Comparison of ENCODE assay signal across 8 mouse cellular contexts in the genomic region with DNA sequence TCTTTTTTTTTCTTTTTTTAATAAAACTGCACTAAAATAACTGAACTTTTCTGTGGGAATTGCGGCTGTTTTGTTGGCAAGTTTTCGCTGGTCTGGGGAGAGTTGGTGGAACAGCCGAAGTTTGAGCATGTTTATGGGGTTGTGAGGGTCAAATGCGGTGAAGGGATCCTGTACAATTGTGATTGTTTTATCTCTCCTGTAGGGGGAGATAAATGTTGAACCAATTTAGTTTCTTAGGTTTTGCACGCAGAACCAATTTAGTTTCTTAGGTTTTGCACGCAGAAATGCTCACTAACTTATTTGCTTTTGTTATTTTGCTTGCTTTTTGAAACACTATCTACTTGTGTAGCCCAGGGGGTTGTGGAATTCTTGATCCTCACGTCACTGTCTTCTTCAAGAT. TPM values are rescaled to one million over a fixed set of nuclear protein-coding genes. Genes with fewer than 3 reads are reported as not detected.
DNase-seq lines count a peak whose midpoint lies in the region; ATAC-seq and TF ChIP-seq lines count a peak whose summit lies in the region.

No protein-coding gene starts in this region.

- no peak overlapping the region for H3K27ac ChIP-seq in cortical plate, adult 2 months (ENCODE audit: insufficient read depth, low read length)
- H3K27ac ChIP-seq in hindbrain, embryonic 12.5 days = no peak overlapping the region
- H3K27ac ChIP-seq in lung, embryonic 15.5 days = no peak overlapping the region

- peak overlapping the region; percentile 98 for H3K4me2 ChIP-seq in hindbrain, embryonic 12.5 days (replicated peaks)
- peak overlapping the region; percentile 99 for H3K4me2 ChIP-seq in lung, embryonic 15.5 days

- no peaks in the 10 kb centered on the region for H3K9me3 ChIP-seq in hindbrain, embryonic 12.5 days (replicated peaks)
- H3K9me3 ChIP-seq in lung, embryonic 15.5 days = no peaks in the 10 kb centered on the region

- peaks cover 30% of the 10 kb centered on the region for H3K27me3 ChIP-seq in hindbrain, embryonic 12.5 days
- H3K27me3 ChIP-seq in lung, embryonic 15.5 days = peaks cover 3% of the 10 kb centered on the region; the same call in 1 of the 2 replicates
- H3K27me3 ChIP-seq in splenic B cell, adult 2 months (ENCODE audit: control insufficient read depth, insufficient read depth, low read length, poor library complexity, severe bottlenecking) = no peaks in the 10 kb centered on the region

- H3K4me1 ChIP-seq in cortical plate, adult 2 months (ENCODE audit: control insufficient read depth, insufficient read depth, low read length) = no peaks in the 10 kb centered on the region
- H3K4me1 ChIP-seq in hindbrain, embryonic 12.5 days = peaks cover 8% of the 10 kb centered on the region
- H3K4me1 ChIP-seq in lung, embryonic 15.5 days = 0 out of 2 replicates have a peak, but pooled peaks cover 7% of the 10 kb centered on the region

- no peaks in the 10 kb centered on the region for H3K36me3 ChIP-seq in hindbrain, embryonic 12.5 days
- H3K36me3 ChIP-seq in lung, embryonic 15.5 days = no peaks in the 10 kb centered on the region
- H3K36me3 ChIP-seq in splenic B cell, adult 2 months (ENCODE audit: control insufficient read depth, insufficient read depth, low read length, poor library complexity, severe bottlenecking) = no peaks in the 10 kb centered on the region

- WGBS in hindbrain, embryonic 12.5 days = 10% methylated on average over 7 of the region's 7 CpGs
- 13% methylated on average over 7 of the region's 7 CpGs for WGBS in lung, embryonic 15.5 days

- TF ChIP-seq CTCF in cortical plate, adult 2 months (IDR thresholded peaks at IDR 0.05; ENCODE audit: extremely low read depth, insufficient read depth, low read length) = no peak

- no peak for ATAC-seq in hindbrain, embryonic 12.5 days (ENCODE audit: low FRiP score)
- ATAC-seq in lung, embryonic 15.5 days (ENCODE audit: borderline replicate concordance, extremely low read depth, low FRiP score, low TSS enrichment) = no peak

- no peak for TF ChIP-seq POLR2A in cortical plate, adult 2 months (IDR thresholded peaks at IDR 0.05; ENCODE audit: extremely low read depth, insufficient read depth, low read length)

- H3K4me3 ChIP-seq in cortical plate, adult 2 months (ENCODE audit: insufficient read depth, low read length) = peak overlapping the region; percentile 62; the same call in 1 of the 2 replicates
- H3K4me3 ChIP-seq in hindbrain, embryonic 12.5 days = peak overlapping the region; percentile 86
- peak overlapping the region; percentile 76 for H3K4me3 ChIP-seq in lung, embryonic 15.5 days

- no peak overlapping the region for H3K9ac ChIP-seq in hindbrain, embryonic 12.5 days
- peak overlapping the region; percentile 67 for H3K9ac ChIP-seq in lung, embryonic 15.5 days

- peak; percentile 14 for DNase-seq in adrenal gland, adult 2 months
- no peak for DNase-seq in adrenal gland, adult 18-20 months (ENCODE audit: low spot score in 2 of 2)
- peak; percentile 84 for DNase-seq in 416B (ENCODE audit: low read depth)
- DNase-seq in splenic B cell, adult 2 months (ENCODE audit: low read depth, low spot score) = peak; percentile 61
- DNase-seq in testis, postnatal 14 days (ENCODE audit: low spot score) = no peak

RNA-seq across cellular contexts. Expression of gene Larp1b, which starts 1.7 kb away (rescaled TPM):
- 10 to 100 TPM; 33.7 to 35.3 TPM for total RNA-seq in adrenal gland, adult 2 months (2021)
- polyA plus RNA-seq in adrenal gland, adult 2 months (2012; rRNA removed) = 3.7 and 8.1 TPM in 2 replicates
- 10 to 100 TPM; 31.1 to 35.6 TPM for total RNA-seq in adrenal gland, adult 18-20 months (2021)
- polyA plus RNA-seq in cortical plate, adult 2 months (2012; rRNA removed) = 21.8 and 23.0 TPM in 2 replicates
- polyA plus RNA-seq in hindbrain, embryonic 12.5 days (2016; fragmentation: Nextera tagmentation; extraction: Ambion mirVana) = 4.0 and 4.2 TPM in 2 replicates
- 3.4 and 3.6 TPM in 2 replicates for polyA plus RNA-seq in lung, embryonic 15.5 days (2015; fragmentation: Nextera tagmentation; extraction: Ambion mirVana)

RNA-seq across cellular contexts. Expression of gene 1700034I23Rik, which starts 49.0 kb away (rescaled TPM):
- total RNA-seq in adrenal gland, adult 2 months (2021) = not detected
- polyA plus RNA-seq in adrenal gland, adult 2 months (2012; rRNA removed) = not detected in 2 replicates
- total RNA-seq in adrenal gland, adult 18-20 months (2021) = under 1 TPM in 1 of 2 experiments, not detected in 1; 0.16 TPM
- polyA plus RNA-seq in cortical plate, adult 2 months (2012; rRNA removed) = 0.06 and 0.11 TPM in 2 replicates
- polyA plus RNA-seq in hindbrain, embryonic 12.5 days (2016; fragmentation: Nextera tagmentation; extraction: Ambion mirVana) = 0.31 and 0.43 TPM in 2 replicates
- polyA plus RNA-seq in lung, embryonic 15.5 days (2015; fragmentation: Nextera tagmentation; extraction: Ambion mirVana) = 0.10 and 0.28 TPM in 2 replicates

Comparison
In these comparisons a context has a peak if more than half of its experiments do, and no peak if none do; other contexts are left out.
1. DNase-seq: peak in adrenal gland, adult 2 months (single experiment), 416B (single experiment) and splenic B cell, adult 2 months (single experiment); none in adrenal gland, adult 18-20 months (0 of 2) and testis, postnatal 14 days (single experiment).
2. Peak in every context shown above with its lines, with median percentiles within 50 percentile points of each other: H3K4me3 ChIP-seq.